Mouse (Mus musculus): ENCODE results near the gene Lrrc20. TPM values are rescaled to one million over a fixed set of nuclear protein-coding genes. Genes with fewer than 3 reads are reported as not detected.

Lrrc20 gene
- polyA plus RNA-seq, 1 experiment: not detected

- 44% methylated on average over 9 of the region's 9 CpGs for WGBS
- no peak overlapping the region for H3K4me3 ChIP-seq (ENCODE audit: insufficient read depth, low read depth, low read length)
- TF ChIP-seq CTCF (IDR thresholded peaks at IDR 0.05; ENCODE audit: insufficient read depth, low read depth, low read length) (no peak), POLR2A (IDR thresholded peaks at IDR 0.05; ENCODE audit: insufficient read depth, low read depth, low read length) (no peak)
- H3K4me1 ChIP-seq (ENCODE audit: control insufficient read depth, insufficient read depth, low read length): peaks cover 8% of the 10 kb centered on the region
- H3K27ac ChIP-seq (ENCODE audit: insufficient read depth, low read depth, low read length): no peak overlapping the region
These were observed 87.9 kb downstream of the Lrrc20 start for GRCm38 (mm10) chr10:61563550-61563949.

DNA sequence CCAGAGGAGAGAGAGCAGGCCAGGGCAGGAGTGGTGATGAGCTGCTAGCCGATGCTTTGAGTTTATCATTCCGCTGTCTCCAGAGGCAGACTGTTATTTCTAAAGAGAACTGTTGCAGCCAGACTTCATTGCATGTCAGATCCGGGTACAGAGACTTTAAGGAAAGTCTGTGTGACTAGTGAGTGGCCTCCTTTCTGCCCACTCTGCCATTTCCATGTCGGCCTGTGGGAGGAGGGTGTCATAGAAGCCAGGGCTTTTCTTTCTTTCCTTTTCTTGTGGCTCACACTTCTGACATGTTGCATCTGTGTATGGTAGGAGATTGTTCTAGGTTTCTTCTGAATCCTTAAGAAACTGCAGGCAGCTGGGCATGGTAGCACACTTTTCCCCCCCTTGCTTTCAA is 88.8 kb downstream of the Lrrc20 start:
- Histone ChIP-seq H3K27ac (ENCODE audit: insufficient read depth, low read depth, low read length) (no peak overlapping the region), H3K4me3 (ENCODE audit: insufficient read depth, low read depth, low read length) (no peak overlapping the region), H3K4me1 (ENCODE audit: control insufficient read depth, insufficient read depth, low read length) (peaks cover 8% of the 10 kb centered on the region)
- no peak for TF ChIP-seq CTCF (IDR thresholded peaks at IDR 0.05; ENCODE audit: insufficient read depth, low read depth, low read length)
- no peak for TF ChIP-seq POLR2A (IDR thresholded peaks at IDR 0.05; ENCODE audit: insufficient read depth, low read depth, low read length)
- 70% methylated on average over 4 of the region's 4 CpGs for WGBS

GRCm38 (mm10) chr10:61570181-61570580 is 94.6 kb downstream of the Lrrc20 start:
- 49% methylated on average over 10 of the region's 10 CpGs for WGBS
- no peaks in the 10 kb centered on the region for H3K4me1 ChIP-seq (ENCODE audit: control insufficient read depth, insufficient read depth, low read length)
- no peak overlapping the region for H3K4me3 ChIP-seq (ENCODE audit: insufficient read depth, low read depth, low read length)
- H3K27ac ChIP-seq (ENCODE audit: insufficient read depth, low read depth, low read length): no peak overlapping the region
- TF ChIP-seq CTCF (IDR thresholded peaks at IDR 0.05; ENCODE audit: insufficient read depth, low read depth, low read length): no peak
- no peak for TF ChIP-seq POLR2A (IDR thresholded peaks at IDR 0.05; ENCODE audit: insufficient read depth, low read depth, low read length)

DNA sequence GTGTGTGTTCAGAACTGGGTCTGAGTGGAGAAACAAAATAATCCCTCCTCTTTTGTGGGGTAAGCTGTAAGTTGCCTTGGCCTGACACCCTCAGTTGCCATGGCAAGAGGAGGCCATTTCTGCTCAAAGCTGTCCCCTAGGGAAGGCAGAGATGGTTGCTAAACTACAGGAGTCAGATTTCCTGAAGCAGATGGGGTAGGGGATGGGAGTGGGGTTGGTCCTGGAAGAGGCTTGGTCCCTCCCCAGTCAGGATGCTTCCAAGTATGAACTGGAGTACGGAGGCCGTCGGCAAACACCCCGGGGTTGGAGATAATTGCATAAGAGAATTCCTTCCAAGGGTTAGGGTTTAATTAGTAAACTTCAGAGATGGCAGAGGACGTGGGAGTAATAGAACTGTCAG is 96.5 kb downstream of the Lrrc20 start:
- WGBS: 48% methylated on average over 5 of the region's 5 CpGs
- TF ChIP-seq POLR2A (IDR thresholded peaks at IDR 0.05; ENCODE audit: insufficient read depth, low read depth, low read length): no peak
- no peak for TF ChIP-seq CTCF (IDR thresholded peaks at IDR 0.05; ENCODE audit: insufficient read depth, low read depth, low read length)

GRCm38 (mm10) chr10:61576120-61576767 is 100.6 kb downstream of the Lrrc20 start:
- no peak overlapping the region for H3K27ac ChIP-seq (ENCODE audit: insufficient read depth, low read depth, low read length)
- no peak overlapping the region for H3K4me3 ChIP-seq (ENCODE audit: insufficient read depth, low read depth, low read length)
- TF ChIP-seq CTCF (IDR thresholded peaks at IDR 0.05; ENCODE audit: insufficient read depth, low read depth, low read length): no peak
- no peak for TF ChIP-seq POLR2A (IDR thresholded peaks at IDR 0.05; ENCODE audit: insufficient read depth, low read depth, low read length)
- WGBS: 64% methylated on average over 13 of the region's 13 CpGs
- peaks cover 3% of the 10 kb centered on the region; the same call in 1 of the 2 replicates for H3K4me1 ChIP-seq (ENCODE audit: control insufficient read depth, insufficient read depth, low read length)

More for the DNA sequence above, 96.5 kb downstream of the Lrrc20 start:
- H3K4me1 ChIP-seq (ENCODE audit: control insufficient read depth, insufficient read depth, low read length): peaks cover 3% of the 10 kb centered on the region; the same call in 1 of the 2 replicates
- no peak overlapping the region for H3K4me3 ChIP-seq (ENCODE audit: insufficient read depth, low read depth, low read length)
- no peak overlapping the region for H3K27ac ChIP-seq (ENCODE audit: insufficient read depth, low read depth, low read length)

GRCm38 (mm10) chr10:61587241-61587849 is 111.7 kb downstream of the Lrrc20 start:
- H3K4me1 ChIP-seq (ENCODE audit: control insufficient read depth, insufficient read depth, low read length): peaks cover 9% of the 10 kb centered on the region
- no peak overlapping the region for H3K27ac ChIP-seq (ENCODE audit: insufficient read depth, low read depth, low read length)
- TF ChIP-seq POLR2A (IDR thresholded peaks at IDR 0.05; ENCODE audit: insufficient read depth, low read depth, low read length) (no peak), CTCF (IDR thresholded peaks at IDR 0.05; ENCODE audit: insufficient read depth, low read depth, low read length) (no peak)
- 88% methylated on average over 7 of the region's 7 CpGs for WGBS
- no peak overlapping the region for H3K4me3 ChIP-seq (ENCODE audit: insufficient read depth, low read depth, low read length)

DNA sequence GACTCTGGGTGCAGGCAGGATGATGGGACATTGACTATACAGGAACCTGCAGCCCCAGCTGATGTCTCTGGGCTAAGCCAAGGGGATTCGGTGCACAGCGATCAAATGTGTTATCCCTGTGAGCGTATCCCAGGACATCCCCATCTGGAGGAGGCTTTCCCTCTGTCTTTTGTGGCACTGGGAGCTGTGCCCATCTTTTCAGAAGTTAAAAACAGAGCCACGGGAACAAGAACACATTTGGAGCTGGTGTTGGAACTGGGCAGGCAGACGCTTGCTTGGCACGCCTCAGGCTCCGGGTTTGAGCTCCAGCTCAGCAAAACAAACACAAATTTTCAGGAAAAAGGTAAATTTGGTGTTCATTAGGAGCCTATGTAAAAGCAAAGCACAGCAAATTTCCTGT is 122.4 kb downstream of the Lrrc20 start:
- Histone ChIP-seq H3K27ac (ENCODE audit: insufficient read depth, low read depth, low read length) (0 out of 2 replicates have a peak overlapping the region, but pooled peaks have one; percentile 9), H3K4me3 (ENCODE audit: insufficient read depth, low read depth, low read length) (no peak overlapping the region), H3K4me1 (ENCODE audit: control insufficient read depth, insufficient read depth, low read length) (peaks cover 6% of the 10 kb centered on the region; the same call in 1 of the 2 replicates)
- 71% methylated on average over 7 of the region's 7 CpGs for WGBS
- TF ChIP-seq CTCF (IDR thresholded peaks at IDR 0.05; ENCODE audit: insufficient read depth, low read depth, low read length): no peak
- no peak for TF ChIP-seq POLR2A (IDR thresholded peaks at IDR 0.05; ENCODE audit: insufficient read depth, low read depth, low read length)

DNA sequence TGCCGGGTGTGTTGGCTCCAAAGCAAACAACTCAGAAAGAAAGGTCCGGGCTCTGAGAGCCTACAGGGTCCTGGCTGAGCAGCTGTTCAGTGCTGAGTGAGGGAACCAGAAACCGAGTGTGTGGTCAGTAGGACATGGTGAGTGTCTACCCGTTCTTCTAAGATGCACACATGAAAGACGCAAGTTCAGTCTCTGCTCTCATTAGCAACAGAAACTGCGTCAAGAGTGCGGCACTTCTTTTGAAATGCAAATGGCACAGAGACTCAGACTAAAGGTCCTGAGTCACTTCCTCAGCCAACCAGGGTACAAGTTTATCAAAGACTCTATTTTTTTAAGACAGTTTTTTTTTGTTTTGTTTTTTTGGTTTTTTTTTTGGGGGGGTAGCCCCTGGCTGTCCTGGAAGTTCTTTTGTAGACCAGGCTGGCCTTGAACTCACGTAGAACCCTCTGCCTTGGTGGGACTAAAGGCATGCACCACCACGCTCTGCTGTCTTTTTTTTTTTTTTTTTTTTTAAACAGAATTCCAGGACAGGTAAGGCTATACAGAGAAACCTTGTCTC is 124.0 kb downstream of the Lrrc20 start:
- Histone ChIP-seq H3K4me1 (ENCODE audit: control insufficient read depth, insufficient read depth, low read length) (peaks cover 6% of the 10 kb centered on the region; the same call in 1 of the 2 replicates), H3K4me3 (ENCODE audit: insufficient read depth, low read depth, low read length) (no peak overlapping the region), H3K27ac (ENCODE audit: insufficient read depth, low read depth, low read length) (no peak overlapping the region)
- WGBS: 77% methylated on average over 9 of the region's 9 CpGs
- TF ChIP-seq POLR2A (IDR thresholded peaks at IDR 0.05; ENCODE audit: insufficient read depth, low read depth, low read length): no peak
- no peak for TF ChIP-seq CTCF (IDR thresholded peaks at IDR 0.05; ENCODE audit: insufficient read depth, low read depth, low read length)

Measured in olfactory bulb, adult 2 months (tissue).